ENCODE assay signal across 9 mouse cellular contexts in genomic region chr17:90087616-90088313, GRCm38 (mm10).
A peak's percentile ranks its signal among the peaks of the same experiment; 100 is the strongest.
DNase-seq lines count a peak whose midpoint lies in the region; ATAC-seq and TF ChIP-seq lines count a peak whose summit lies in the region.
"Had no signal": no experiment of that assay in that cellular context is flagged by ENCODE, and none has a peak within 500 bp of the region (broad histone marks: within the 10 kb centered on the region; RNA-seq: fewer than 3 reads in every experiment).

No protein-coding gene starts in this region.

- no peaks in the 10 kb centered on the region for H3K27me3 ChIP-seq in cerebellum, adult 2 months (ENCODE audit: control insufficient read depth, insufficient read depth, low read length)
- H3K27me3 ChIP-seq in liver, embryonic 12.5 days (replicated peaks), result no peaks in the 10 kb centered on the region
- H3K27me3 ChIP-seq in intestine, embryonic 16.5 days (replicated peaks; ENCODE audit: control insufficient read depth, insufficient read depth, low read length), result no peaks in the 10 kb centered on the region
- no peaks in the 10 kb centered on the region for H3K27me3 ChIP-seq in neural tube, embryonic 15.5 days (replicated peaks)

- H3K9ac ChIP-seq in liver, embryonic 12.5 days, result no peak overlapping the region
- no peak overlapping the region for H3K9ac ChIP-seq in intestine, embryonic 16.5 days (ENCODE audit: low read depth, low read length)
- H3K9ac ChIP-seq in neural tube, embryonic 15.5 days (replicated peaks), result peak overlapping the region; percentile 45

- WGBS in cerebellum, adult 2 months, result 8% methylated on average over 11 of the region's 11 CpGs
- WGBS in liver, embryonic 12.5 days (ENCODE audit: insufficient replicate concordance), result 57% methylated on average over 11 of the region's 11 CpGs
- 54% methylated on average over 11 of the region's 11 CpGs for WGBS in intestine, embryonic 16.5 days
- 23% methylated on average over 11 of the region's 11 CpGs for WGBS in neural tube, embryonic 15.5 days

- TF ChIP-seq CTCF in cerebellum, adult 2 months (IDR thresholded peaks at IDR 0.05; ENCODE audit: borderline replicate concordance, insufficient read depth, low read depth, low read length), result no peak

- H3K36me3 ChIP-seq in liver, embryonic 12.5 days, result no peaks in the 10 kb centered on the region
- H3K36me3 ChIP-seq in intestine, embryonic 16.5 days (ENCODE audit: control insufficient read depth, insufficient read depth, low read length), result no peaks in the 10 kb centered on the region
- H3K36me3 ChIP-seq in neural tube, embryonic 15.5 days, result no peaks in the 10 kb centered on the region

- no peak for ATAC-seq in cerebellum, adult (ENCODE audit: insufficient number of reproducible peaks, low FRiP score, low TSS enrichment)
- ATAC-seq in liver, embryonic 12.5 days, result no peak
- ATAC-seq in intestine, embryonic 16.5 days, result peak; percentile 50; the same call in 1 of the 2 replicates
- peak; percentile 63; the same call in 1 of the 2 replicates for ATAC-seq in neural tube, embryonic 15.5 days (ENCODE audit: low FRiP score)

- H3K4me2 ChIP-seq in liver, embryonic 12.5 days, result peak overlapping the region; percentile 46; the same call in 1 of the 2 replicates
- H3K4me2 ChIP-seq in intestine, embryonic 16.5 days (ENCODE audit: low read depth, low read length), result peak overlapping the region; percentile 56
- peak overlapping the region; percentile 64 for H3K4me2 ChIP-seq in neural tube, embryonic 15.5 days

- no peaks in the 10 kb centered on the region for H3K9me3 ChIP-seq in liver, embryonic 12.5 days (replicated peaks)
- no peaks in the 10 kb centered on the region for H3K9me3 ChIP-seq in intestine, embryonic 16.5 days (ENCODE audit: control insufficient read depth, low read length)
- H3K9me3 ChIP-seq in neural tube, embryonic 15.5 days (replicated peaks), result no peaks in the 10 kb centered on the region

- H3K27ac ChIP-seq in cerebellum, adult 2 months (ENCODE audit: insufficient read depth, low read length), result peak overlapping the region; percentile 64; the same call in 1 of the 2 replicates
- no peak overlapping the region for H3K27ac ChIP-seq in liver, embryonic 12.5 days
- H3K27ac ChIP-seq in intestine, embryonic 16.5 days (ENCODE audit: low read length), result no peak overlapping the region
- peak overlapping the region; percentile 91 for H3K27ac ChIP-seq in neural tube, embryonic 15.5 days (replicated peaks)

- no peak for TF ChIP-seq POLR2A in cerebellum, adult 2 months (IDR thresholded peaks at IDR 0.05; ENCODE audit: borderline replicate concordance, insufficient read depth, low read length)

- H3K4me1 ChIP-seq in cerebellum, adult 2 months (ENCODE audit: control insufficient read depth, insufficient read depth, low read length), result peaks cover 3% of the 10 kb centered on the region; the same call in 1 of the 2 replicates
- no peaks in the 10 kb centered on the region for H3K4me1 ChIP-seq in liver, embryonic 12.5 days
- H3K4me1 ChIP-seq in intestine, embryonic 16.5 days (ENCODE audit: control insufficient read depth, insufficient read depth, low read length), result no peaks in the 10 kb centered on the region
- H3K4me1 ChIP-seq in neural tube, embryonic 15.5 days, result no peaks in the 10 kb centered on the region

- DNase-seq in cerebellum, adult 2 months, result peak in 1 of 2 experiments; percentile 28
- DNase-seq in liver, result no peak
- no peak for DNase-seq in gastrocnemius, adult 18-20 months (ENCODE audit: low spot score)
- no peak for DNase-seq in frontal cortex, postnatal 25 days (ENCODE audit: low spot score in 2 of 2)
- DNase-seq: kidney, adult 11 months had no signal

- H3K4me3 ChIP-seq in cerebellum, adult 2 months (replicated peaks; ENCODE audit: insufficient read depth, low read depth, low read length), result peak overlapping the region; percentile 63
- H3K4me3 ChIP-seq in liver, embryonic 12.5 days, result no peak overlapping the region
- H3K4me3 ChIP-seq in intestine, embryonic 16.5 days (ENCODE audit: low read length), result peak overlapping the region; percentile 30
- H3K4me3 ChIP-seq in neural tube, embryonic 15.5 days (replicated peaks), result peak overlapping the region; percentile 42

Comparison
In these comparisons a context has a peak if more than half of its experiments do, and no peak if none do; other contexts are left out.
1. H3K27ac ChIP-seq: peak in cerebellum, adult 2 months (single experiment) and neural tube, embryonic 15.5 days (single experiment); none in liver, embryonic 12.5 days (single experiment) and intestine, embryonic 16.5 days (single experiment).
2. ATAC-seq: peak in intestine, embryonic 16.5 days (single experiment) and neural tube, embryonic 15.5 days (single experiment); none in cerebellum, adult (single experiment) and liver, embryonic 12.5 days (single experiment).
3. Peak in every context shown above with its lines, with median percentiles within 50 percentile points of each other: H3K4me2 ChIP-seq.